In the genomic region with DNA sequence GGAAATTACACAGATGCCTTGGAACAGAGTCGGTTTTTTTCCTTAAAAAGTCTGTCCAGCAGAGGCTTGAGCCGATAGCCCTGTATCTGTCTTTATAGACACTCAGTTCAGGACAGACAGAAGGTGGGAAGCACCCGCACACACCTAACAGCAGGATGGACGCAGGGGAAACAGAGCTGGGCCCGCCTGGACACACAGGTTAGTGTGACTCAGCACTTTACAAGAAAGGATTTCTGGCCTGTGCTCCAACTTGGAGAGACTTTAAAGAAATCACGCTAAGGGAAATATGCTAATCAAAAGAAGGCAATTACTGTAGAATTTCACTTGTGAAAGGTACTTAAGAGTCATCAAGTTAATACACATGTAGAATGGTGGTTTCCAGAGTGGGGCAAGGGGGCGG, we compare ENCODE assay signal across 20 mouse cellular contexts.
"Had no signal": no experiment of that assay in that cellular context is flagged by ENCODE, and none has a peak within 500 bp of the region (broad histone marks: within the 10 kb centered on the region; RNA-seq: fewer than 3 reads in every experiment).

No protein-coding gene starts in this region.

- H3K9me3 ChIP-seq: liver, embryonic 15.5 days; lung, embryonic 15.5 days; midbrain, embryonic 13.5 days; midbrain, embryonic 15.5 days; neural tube, embryonic 13.5 days; neural tube, embryonic 15.5 days; stomach, embryonic 15.5 days had no signal

- H3K27ac ChIP-seq: liver, embryonic 15.5 days; lung, embryonic 15.5 days; macrophage; midbrain, embryonic 13.5 days; midbrain, embryonic 15.5 days; neural tube, embryonic 13.5 days; neural tube, embryonic 15.5 days; stomach, embryonic 15.5 days had no signal

- ATAC-seq: liver, postnatal 0 days; lung, postnatal 0 days; midbrain, embryonic 13.5 days; midbrain, embryonic 15.5 days had no signal

- H3K27me3 ChIP-seq: liver, embryonic 15.5 days; lung, embryonic 15.5 days; megakaryocyte, embryonic 14.5 days; midbrain, embryonic 13.5 days; midbrain, embryonic 15.5 days; neural tube, embryonic 13.5 days; neural tube, embryonic 15.5 days; stomach, embryonic 15.5 days had no signal

- H3K4me1 ChIP-seq: liver, embryonic 15.5 days; midbrain, embryonic 13.5 days; midbrain, embryonic 15.5 days; neural tube, embryonic 13.5 days; neural tube, embryonic 15.5 days; stomach, embryonic 15.5 days had no signal

- H3K36me3 ChIP-seq: liver, embryonic 15.5 days; lung, embryonic 15.5 days; midbrain, embryonic 13.5 days; midbrain, embryonic 15.5 days; neural tube, embryonic 13.5 days; neural tube, embryonic 15.5 days; stomach, embryonic 15.5 days had no signal

- H3K4me3 ChIP-seq: liver, embryonic 15.5 days; lung, embryonic 15.5 days; megakaryocyte, embryonic 14.5 days; midbrain, embryonic 13.5 days; midbrain, embryonic 15.5 days; myocyte; neural tube, embryonic 13.5 days; neural tube, embryonic 15.5 days; stomach, embryonic 15.5 days had no signal

- H3K9ac ChIP-seq: liver, embryonic 15.5 days; liver, postnatal 0 days; lung, embryonic 15.5 days; midbrain, embryonic 13.5 days; midbrain, embryonic 15.5 days; neural tube, embryonic 13.5 days; neural tube, embryonic 15.5 days; stomach, embryonic 15.5 days had no signal

- H3K4me2 ChIP-seq: liver, embryonic 15.5 days; lung, embryonic 15.5 days; midbrain, embryonic 11.5 days; midbrain, embryonic 13.5 days; midbrain, embryonic 15.5 days; neural tube, embryonic 13.5 days; neural tube, embryonic 15.5 days; stomach, embryonic 15.5 days had no signal

- DNase-seq: liver, postnatal 0 days; lung, adult 2 months; lung, postnatal 14 days; lung, postnatal 36 days; right cerebral cortex, postnatal 14 days; thymus, adult 2 months; thymus, postnatal 25 days; thymus, postnatal 4 days had no signal
